24 mouse cellular contexts compared by ENCODE assay signal in genomic region chr11:61861781-61862547, GRCm38 (mm10). TPM values are rescaled to one million over a fixed set of nuclear protein-coding genes. Genes with fewer than 3 reads are reported as not detected.
DNase-seq lines count a peak whose midpoint lies in the region; ATAC-seq and TF ChIP-seq lines count a peak whose summit lies in the region.
"Had no signal": no experiment of that assay in that cellular context is flagged by ENCODE, and none has a peak within 500 bp of the region (broad histone marks: within the 10 kb centered on the region; RNA-seq: fewer than 3 reads in every experiment).

No protein-coding gene starts in this region.

- TF ChIP-seq POLR2A in liver, adult 2 months (IDR thresholded peaks at IDR 0.05; ENCODE audit: extremely low read depth, insufficient read depth, low read length): no peak

- peak overlapping the region; percentile 53 for H3K4me3 ChIP-seq in liver, adult 2 months (ENCODE audit: insufficient read depth, low read depth, low read length)
- H3K4me3 ChIP-seq in liver, embryonic 12.5 days: no peak overlapping the region
- no peak overlapping the region for H3K4me3 ChIP-seq in liver, postnatal 0 days (ENCODE audit: low read depth, low read length)
- H3K4me3 ChIP-seq: embryonic facial prominence, embryonic 10.5 days; hindbrain, embryonic 12.5 days; kidney, embryonic 15.5 days; liver, embryonic 13.5 days; midbrain, embryonic 15.5 days; neural tube, embryonic 12.5 days; stomach, embryonic 15.5 days had no signal

- no peak for TF ChIP-seq CTCF in liver, adult 2 months (IDR thresholded peaks at IDR 0.05; ENCODE audit: low read depth, low read length)
- no peak for TF ChIP-seq CTCF in liver, postnatal 0 days (IDR thresholded peaks at IDR 0.05; ENCODE audit: low read depth)

- H3K9me3 ChIP-seq in liver, embryonic 12.5 days (replicated peaks): no peaks in the 10 kb centered on the region
- no peaks in the 10 kb centered on the region for H3K9me3 ChIP-seq in liver, postnatal 0 days (ENCODE audit: low read length)
- H3K9me3 ChIP-seq: embryonic facial prominence, embryonic 10.5 days; hindbrain, embryonic 12.5 days; kidney, embryonic 15.5 days; liver, embryonic 13.5 days; midbrain, embryonic 15.5 days; neural tube, embryonic 12.5 days; stomach, embryonic 15.5 days had no signal

- H3K27me3 ChIP-seq in liver, adult 2 months (ENCODE audit: control insufficient read depth, insufficient read depth, low read length): no peaks in the 10 kb centered on the region
- H3K27me3 ChIP-seq in liver, embryonic 12.5 days (replicated peaks): no peaks in the 10 kb centered on the region
- no peaks in the 10 kb centered on the region for H3K27me3 ChIP-seq in liver, postnatal 0 days (ENCODE audit: insufficient read depth, low read length)
- H3K27me3 ChIP-seq: hindbrain, embryonic 12.5 days; kidney, embryonic 15.5 days; liver, embryonic 13.5 days; midbrain, embryonic 15.5 days; neural tube, embryonic 12.5 days; stomach, embryonic 15.5 days had no signal

- no peak for TF ChIP-seq EP300 in liver, postnatal 0 days (IDR thresholded peaks at IDR 0.05; ENCODE audit: low read depth)

- peak overlapping the region; percentile 100 for H3K27ac ChIP-seq in liver, adult 2 months (replicated peaks; ENCODE audit: insufficient read depth, low read depth, low read length)
- H3K27ac ChIP-seq in liver, embryonic 12.5 days: no peak overlapping the region
- H3K27ac ChIP-seq in liver, postnatal 0 days (ENCODE audit: low read depth): peak overlapping the region; percentile 39; the same call in 1 of the 2 replicates
- H3K27ac ChIP-seq: embryonic facial prominence, embryonic 10.5 days; hindbrain, embryonic 12.5 days; kidney, embryonic 15.5 days; liver, embryonic 13.5 days; midbrain, embryonic 15.5 days; neural tube, embryonic 12.5 days; stomach, embryonic 15.5 days had no signal

- H3K9ac ChIP-seq in liver, adult 2 months (ENCODE audit: low read depth, low read length): peak overlapping the region; percentile 82
- H3K9ac ChIP-seq in liver, embryonic 12.5 days: no peak overlapping the region
- H3K9ac ChIP-seq in liver, postnatal 0 days (replicated peaks): no peak overlapping the region; the same call in 1 of the 2 replicates
- H3K9ac ChIP-seq: forebrain, postnatal 0 days; hindbrain, embryonic 12.5 days; kidney, embryonic 15.5 days; liver, embryonic 13.5 days; midbrain, embryonic 15.5 days; neural tube, embryonic 12.5 days; stomach, embryonic 15.5 days had no signal

- no peak for ATAC-seq in liver, embryonic 12.5 days
- peak; percentile 74 for ATAC-seq in liver, postnatal 0 days
- ATAC-seq: forebrain, postnatal 0 days; intestine, postnatal 0 days; midbrain, embryonic 15.5 days had no signal

- H3K79me2 ChIP-seq in liver, adult 2 months (ENCODE audit: control insufficient read depth, insufficient read depth, low read length): no peaks in the 10 kb centered on the region

- WGBS in liver, adult 2 months: 11% methylated on average over 6 of the region's 6 CpGs
- WGBS in liver, embryonic 12.5 days (ENCODE audit: insufficient replicate concordance): 49% methylated on average over 6 of the region's 6 CpGs
- WGBS in liver, postnatal 0 days (ENCODE audit: insufficient replicate concordance): 36% methylated on average over 6 of the region's 6 CpGs

- peak; percentile 95 for DNase-seq in liver, adult 2 months (ENCODE audit: extremely low read depth, low read depth, low spot score)
- DNase-seq in thymus, postnatal 0 days (ENCODE audit: low spot score): peak; percentile 10
- DNase-seq in thymus, adult 18-20 months: no peak
- no peak for DNase-seq in liver, postnatal 0 days
- no peak for DNase-seq in right cerebral cortex, postnatal 14 days
- DNase-seq in cerebellum, adult 18-20 months: no peak
- DNase-seq: adrenal gland, postnatal 10 days; B cell, adult 2 months; cerebellum, adult 9-10 months; forebrain, postnatal 0 days; gastrocnemius, postnatal 14 days; kidney, postnatal 36 days; left cerebral cortex, postnatal 4 days; liver, embryonic 13.5 days; lung, postnatal 10 days; thymus, adult 2 months had no signal

- H3K36me3 ChIP-seq in liver, adult 2 months (ENCODE audit: control insufficient read depth, insufficient read depth, low read length): peaks cover 2% of the 10 kb centered on the region; the same call in 1 of the 2 replicates
- H3K36me3 ChIP-seq in liver, embryonic 12.5 days: 0 out of 2 replicates have a peak, but pooled peaks cover 6% of the 10 kb centered on the region
- H3K36me3 ChIP-seq in liver, postnatal 0 days (replicated peaks; ENCODE audit: insufficient read depth, low read length): no peaks in the 10 kb centered on the region
- H3K36me3 ChIP-seq: hindbrain, embryonic 12.5 days; kidney, embryonic 15.5 days; liver, embryonic 13.5 days; midbrain, embryonic 15.5 days; neural tube, embryonic 12.5 days; stomach, embryonic 15.5 days had no signal

- no peak overlapping the region for H3K4me2 ChIP-seq in liver, embryonic 12.5 days
- no peak overlapping the region; the same call in 1 of the 2 replicates for H3K4me2 ChIP-seq in liver, postnatal 0 days (ENCODE audit: low read depth, low read length)
- H3K4me2 ChIP-seq: hindbrain, embryonic 12.5 days; kidney, embryonic 15.5 days; liver, embryonic 13.5 days; midbrain, embryonic 15.5 days; neural tube, embryonic 12.5 days; stomach, embryonic 15.5 days had no signal

- H3K4me1 ChIP-seq in liver, adult 2 months (ENCODE audit: control insufficient read depth, insufficient read depth, low read length): peaks cover 19% of the 10 kb centered on the region
- no peaks in the 10 kb centered on the region; the same call in 1 of the 2 replicates for H3K4me1 ChIP-seq in liver, embryonic 12.5 days
- peaks cover 10% of the 10 kb centered on the region for H3K4me1 ChIP-seq in liver, postnatal 0 days (ENCODE audit: insufficient read depth)
- H3K4me1 ChIP-seq: embryonic facial prominence, embryonic 10.5 days; hindbrain, embryonic 12.5 days; kidney, embryonic 15.5 days; midbrain, embryonic 15.5 days; neural tube, embryonic 12.5 days; stomach, embryonic 15.5 days had no signal

RNA-seq across cellular contexts. Expression of gene Ulk2, which starts 7.1 kb away (rescaled TPM):
- total RNA-seq in liver, adult 2 months (2014; rRNA removed): 38.4 and 38.8 TPM in 2 replicates
- polyA plus RNA-seq in liver, adult 2 months (2012; rRNA removed): 40.4 and 52.4 TPM in 2 replicates
- polyA plus RNA-seq in liver, embryonic 12.5 days (2016; fragmentation: Nextera tagmentation; extraction: Ambion mirVana): 4.9 and 5.1 TPM in 2 replicates
- polyA plus RNA-seq in thymus, postnatal 0 days (2015; fragmentation: Nextera tagmentation; extraction: Ambion mirVana): 7.6 and 7.9 TPM in 2 replicates
- polyA plus RNA-seq in liver, postnatal 0 days (2015; fragmentation: Nextera tagmentation; extraction: Ambion mirVana): 4.8 and 4.9 TPM in 2 replicates

Comparison
In these comparisons a context has a peak if more than half of its experiments do, and no peak if none do; other contexts are left out.
1. DNase-seq: peak in liver, adult 2 months (single experiment) and thymus, postnatal 0 days (single experiment); none in thymus, adult 18-20 months (0 of 2), liver, postnatal 0 days (single experiment), right cerebral cortex, postnatal 14 days (single experiment) and cerebellum, adult 18-20 months (0 of 2).